Mouse (Mus musculus) urinary bladder, adult 18-20 months (tissue): ENCODE measurements around the gene Spon1.

Source experiments
- DNase-seq, 2 experiments: peaks; one replicate each; pipeline ENCODE4 v3.0.0; 2022; ENCODE audit warnings: low spot score in 2 of 2, mixed read lengths in 2 of 2

Spon1 gene

GRCm38 (mm10) chr7:114005499-114005898 is 239.7 kb downstream of the Spon1 start:
- no peak for DNase-seq

- DNase-seq, result no peak
These were observed 240.7 kb downstream of the Spon1 start for GRCm38 (mm10) chr7:114006456-114006855.

GRCm38 (mm10) chr7:114007565-114007964 is 241.8 kb downstream of the Spon1 start:
- DNase-seq, result peak in 1 of 2 experiments; percentile 32

DNA sequence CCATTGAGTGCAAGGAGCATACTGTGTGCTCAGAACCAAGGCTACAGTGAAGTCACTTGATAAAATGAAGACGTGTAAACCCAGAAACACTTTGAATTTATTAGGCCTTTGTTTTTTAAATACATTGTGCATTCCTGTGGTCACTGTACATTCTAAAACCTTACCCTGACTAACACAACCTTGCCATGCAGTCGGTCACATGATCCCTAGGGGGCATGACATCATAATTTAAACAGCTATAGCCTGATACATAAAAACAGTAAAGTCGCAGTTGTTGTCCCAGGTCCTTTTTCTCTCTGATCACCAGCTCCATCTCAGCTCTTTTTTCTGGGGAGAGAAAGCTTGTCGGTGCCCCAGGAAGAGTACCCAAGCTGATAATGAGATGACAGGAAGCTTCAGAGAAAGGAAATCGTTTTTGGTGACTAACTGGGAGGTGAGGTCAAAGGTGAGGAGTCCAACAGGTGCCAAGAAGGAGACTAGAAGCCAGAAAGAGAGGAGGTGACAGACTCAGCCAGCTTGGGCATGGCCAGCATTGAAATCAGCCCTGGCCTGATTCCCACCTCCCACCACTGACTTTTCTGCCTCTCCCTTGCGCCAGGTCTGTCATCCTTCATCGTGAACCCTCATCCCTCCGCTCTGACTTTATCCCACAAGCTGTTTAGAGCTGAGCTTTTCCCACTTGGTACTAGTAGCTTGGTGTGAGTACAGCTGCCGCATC is 246.1 kb downstream of the Spon1 start:
- DNase-seq, result no peak

GRCm38 (mm10) chr7:114016001-114016949 is 250.5 kb downstream of the Spon1 start:
- peak; percentile 20 to 54 for DNase-seq

- DNase-seq, result no peak
These were observed 253.1 kb downstream of the Spon1 start for GRCm38 (mm10) chr7:114018861-114019260.

GRCm38 (mm10) chr7:114020057-114020703 is 254.4 kb downstream of the Spon1 start:
- DNase-seq, result peak in 1 of 2 experiments; percentile 25

- peak; percentile 62 to 66 for DNase-seq
These were observed 254.9 kb downstream of the Spon1 start for GRCm38 (mm10) chr7:114020704-114021093.

- no peak for DNase-seq
These were observed 261.1 kb downstream of the Spon1 start for GRCm38 (mm10) chr7:114026923-114027322.

DNA sequence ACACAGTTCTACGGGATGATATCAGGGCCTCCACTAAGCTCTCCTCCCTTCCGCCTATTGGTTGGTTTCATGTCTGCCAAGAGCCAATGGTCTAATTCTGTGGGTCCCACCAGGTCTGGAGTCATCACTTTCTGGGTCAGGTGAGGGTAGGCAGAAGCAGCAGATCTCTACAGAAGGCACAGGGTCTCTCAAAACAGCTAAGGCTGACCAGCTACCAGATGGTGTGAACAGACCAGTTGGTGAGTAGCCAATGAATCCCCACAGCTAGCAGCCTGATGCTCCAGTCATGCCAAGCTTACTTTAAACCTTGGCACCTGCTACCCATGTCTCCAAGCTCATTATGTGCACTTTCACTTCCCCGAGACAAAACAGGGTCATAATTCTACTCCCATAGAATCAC is 261.6 kb downstream of the Spon1 start:
- no peak for DNase-seq

- DNase-seq, result no peak
These were observed 263.0 kb downstream of the Spon1 start for GRCm38 (mm10) chr7:114028828-114029227.

GRCm38 (mm10) chr7:114029596-114029995 is 263.8 kb downstream of the Spon1 start:
- peak in 1 of 2 experiments; percentile 52 for DNase-seq

DNA sequence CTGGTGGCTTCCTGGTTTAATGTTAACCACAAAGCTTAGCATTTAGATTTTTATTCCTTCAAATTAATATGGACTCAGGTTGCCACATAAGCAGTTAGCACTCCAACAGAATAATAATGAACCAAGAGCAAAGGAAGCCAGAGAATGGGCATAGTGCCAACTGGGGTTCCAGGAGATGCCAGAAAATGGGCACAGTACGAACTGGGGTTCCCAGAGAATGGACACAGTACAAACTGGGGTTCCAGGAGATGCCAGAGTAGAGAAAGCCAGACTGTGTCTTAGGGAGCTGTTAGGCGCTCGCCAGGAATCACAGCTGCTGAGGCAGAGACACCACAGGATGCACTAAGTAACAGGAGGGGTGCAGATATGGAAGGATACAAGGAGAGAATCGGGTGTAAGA is 271.4 kb downstream of the Spon1 start:
- DNase-seq, result no peak

DNA sequence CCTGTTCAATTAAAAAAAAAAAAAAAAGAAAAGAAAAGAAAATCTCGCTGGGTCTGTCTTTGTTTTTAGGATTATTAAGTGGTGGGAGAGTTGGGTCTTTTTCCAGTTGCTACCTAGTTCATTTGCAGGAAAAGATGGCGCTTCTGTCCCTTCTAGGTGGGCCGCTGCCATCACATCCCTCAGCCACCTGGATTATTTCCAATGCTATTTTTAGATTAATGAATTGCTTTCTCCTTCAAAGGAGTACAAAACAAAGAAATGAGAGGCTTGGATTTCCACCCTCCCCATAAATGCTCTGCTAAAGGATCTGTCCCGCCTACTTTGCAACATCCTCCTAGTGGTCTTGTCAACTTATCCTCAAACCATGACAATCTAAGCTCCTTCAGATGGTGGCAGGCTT is 275.6 kb downstream of the Spon1 start:
- no peak for DNase-seq

GRCm38 (mm10) chr7:114042973-114043928 is 277.5 kb downstream of the Spon1 start:
- peak; percentile 25 to 33 for DNase-seq

DNA sequence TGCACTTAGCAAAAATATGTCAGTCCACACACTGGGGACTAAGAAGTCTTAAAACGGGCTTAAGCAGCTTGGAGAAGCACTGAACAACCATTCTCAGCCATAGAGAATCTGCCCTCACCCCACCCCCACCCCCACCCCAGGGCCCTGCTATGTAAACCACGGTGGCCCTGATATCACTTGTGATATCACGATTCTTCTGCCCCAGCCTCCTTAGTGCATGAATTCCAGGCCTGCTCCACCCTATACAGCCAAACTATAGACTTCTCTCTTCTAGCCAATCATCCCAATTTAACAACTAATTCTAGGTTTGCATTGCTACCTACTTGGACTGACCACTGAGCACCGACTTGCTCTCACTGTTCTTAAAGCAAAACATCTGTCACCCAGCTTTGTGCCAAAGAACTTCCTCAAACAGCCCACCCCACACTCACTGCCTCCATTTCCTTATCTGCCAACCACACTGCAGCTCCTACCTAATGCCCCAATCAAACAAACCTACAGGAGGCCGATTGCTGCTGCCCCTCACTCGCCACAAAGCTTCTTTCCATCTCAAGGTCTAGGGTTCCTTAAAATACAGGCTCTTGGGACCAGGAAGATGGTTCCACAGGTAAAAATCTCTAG is 278.2 kb downstream of the Spon1 start:
- no peak for DNase-seq

GRCm38 (mm10) chr7:114045814-114046213 is 280.0 kb downstream of the Spon1 start:
- DNase-seq, result no peak

DNA sequence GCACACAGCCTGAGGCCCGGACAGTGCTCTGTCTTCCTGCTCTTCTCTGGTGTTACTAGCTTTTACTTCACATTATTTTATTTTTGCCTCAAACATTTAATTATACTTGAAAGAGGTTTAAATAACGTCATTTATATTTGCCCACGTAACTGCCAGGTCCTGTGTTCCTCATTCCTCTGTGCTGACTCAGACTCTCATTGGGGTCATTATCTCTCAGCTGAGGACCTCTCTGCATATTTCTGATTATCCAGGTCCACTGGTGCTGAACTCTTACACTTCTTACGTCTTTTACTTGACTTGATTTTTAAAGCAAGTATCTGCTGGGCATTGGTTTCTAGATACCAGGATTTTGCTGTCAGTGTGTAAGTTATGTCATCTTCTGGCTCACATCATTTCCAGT is 287.9 kb downstream of the Spon1 start:
- DNase-seq, result no peak

- DNase-seq, result no peak
These were observed 292.4 kb downstream of the Spon1 start for GRCm38 (mm10) chr7:114058166-114058565.

- no peak for DNase-seq
These were observed 293.2 kb downstream of the Spon1 start for GRCm38 (mm10) chr7:114058927-114059441.
